Mouse (Mus musculus) ES-Bruce4 (cell line): Measurements from ENCODE around the gene Zmynd19.

ENCODE experiments used
- CTCF ChIP-seq: IDR thresholded peaks from one replicate; pipeline ENCODE4 v1.8.1; 2011; ENCODE audit warnings: low read depth, low read length
- EP300 ChIP-seq: IDR thresholded peaks from 2 replicates; pipeline ENCODE4 v1.6.1; 2011; ENCODE audit warnings: low read depth, low read length; ENCODE audit not compliant: insufficient read depth

- TF ChIP-seq CTCF (no peak), EP300 (no peak)
These were observed 3.0 kb downstream of the Zmynd19 start for GRCm38 (mm10) chr2:24952537-24953055.
